Mouse (Mus musculus) small intestine, adult 2 months (tissue): ENCODE data around the gene Sstr2. TPM values are rescaled to one million over a fixed set of nuclear protein-coding genes. Genes with fewer than 3 reads are reported as not detected.

Experiments used
- H3K27ac ChIP-seq: fragments of 200-500 bp; 2 replicates; pipeline ENCODE4 v1.5.1; 2012; ENCODE audit warnings: low read depth, low read length, control low read depth, inconsistent platforms; ENCODE audit not compliant: insufficient read depth
- H3K27me3 ChIP-seq: fragments of 200-500 bp; 2 replicates; pipeline ENCODE4 v1.6.1; 2012; ENCODE audit warnings: mild to moderate bottlenecking, moderate library complexity, low read length, inconsistent platforms; ENCODE audit not compliant: control insufficient read depth, insufficient read depth
- H3K36me3 ChIP-seq: fragments of 200-500 bp; 2 replicates; pipeline ENCODE4 v1.6.1; 2012; ENCODE audit warnings: mild to moderate bottlenecking, low read length, control low read depth, inconsistent platforms; ENCODE audit not compliant: control insufficient read depth, insufficient read depth
- H3K4me1 ChIP-seq: fragments of 200-500 bp; 2 replicates; pipeline ENCODE4 v1.6.1; 2012; ENCODE audit warnings: low read length, inconsistent platforms, mixed read lengths; ENCODE audit not compliant: control insufficient read depth, insufficient read depth, insufficient read length
- H3K4me3 ChIP-seq: fragments of 200-500 bp; 2 replicates; pipeline ENCODE4 v1.5.1; 2012; ENCODE audit warnings: low read depth, mild to moderate bottlenecking, control low read depth, inconsistent platforms, low read length, moderate library complexity
- CTCF ChIP-seq: fragments of 200-500 bp; IDR thresholded peaks from 2 replicates; pipeline ENCODE4 v1.5.1; 2012; ENCODE audit warnings: low read depth, mild to moderate bottlenecking, control low read depth, inconsistent platforms, low read length, moderate library complexity, mixed read lengths; ENCODE audit not compliant: insufficient replicate concordance, insufficient read length; ENCODE audit errors: extremely low read depth
- POLR2A ChIP-seq: fragments of 200-500 bp; IDR thresholded peaks from 2 replicates; pipeline ENCODE4 v1.6.1; 2012; ENCODE audit warnings: low read depth, mild to moderate bottlenecking, control low read depth, inconsistent platforms, low read length, moderate library complexity
- WGBS: fragments of 180-500 bp; shearing (Covaris S2); methylation state at CpG from one replicate; pipeline ENCODE4 v1.1.7; 2018; 5-methylcytosine and 5-hydroxymethylcytosine counted together
- polyA plus RNA-seq: library from polyadenylated mRNA; depleted of rRNA; stranded (reverse); fragments of >200 nt; gene quantifications from 2 replicates; pipeline ENCODE4 v1.2.3, GENCODE M21; 2012; rRNA removed

Sstr2 gene
- polyA plus RNA-seq, result 0.23 and 2.2 TPM in 2 replicates

GRCm38 (mm10) chr11:113618672-113619419, at the start of gene Sstr2:
Gene Sstr2 (plus strand): TSS chr11:113619342.
- no peak for TF ChIP-seq CTCF
- no peak for TF ChIP-seq POLR2A
- Histone ChIP-seq H3K27me3 (peaks cover 21% of the 10 kb centered on the region), H3K4me3 (peak within 1 kb of the TSS; percentile 45), H3K27ac (no peak within 1 kb of the TSS), H3K36me3 (no peaks in the 10 kb centered on the region), H3K4me1 (peaks cover 2% of the 10 kb centered on the region; the same call in 1 of the 2 replicates)
- 1% methylated on average over 54 of the region's 54 CpGs for WGBS

GRCm38 (mm10) chr11:113571616-113572015, 47.5 kb upstream of the Sstr2 start:
- Histone ChIP-seq H3K4me1 (peaks cover 8% of the 10 kb centered on the region; the same call in 1 of the 2 replicates), H3K27ac (no peak overlapping the region), H3K36me3 (no peaks in the 10 kb centered on the region), H3K27me3 (no peaks in the 10 kb centered on the region), H3K4me3 (no peak overlapping the region)
- TF ChIP-seq CTCF (no peak), POLR2A (no peak)

GRCm38 (mm10) chr11:113572641-113573040, 46.5 kb upstream of the Sstr2 start:
- TF ChIP-seq CTCF (no peak), POLR2A (no peak)
- 59% methylated on average over 6 of the region's 6 CpGs for WGBS
- H3K4me3 ChIP-seq, result no peak overlapping the region
- no peaks in the 10 kb centered on the region for H3K36me3 ChIP-seq
- H3K4me1 ChIP-seq, result peaks cover 8% of the 10 kb centered on the region; the same call in 1 of the 2 replicates
- no peaks in the 10 kb centered on the region for H3K27me3 ChIP-seq
- no peak overlapping the region for H3K27ac ChIP-seq

- no peak overlapping the region for H3K27ac ChIP-seq
- no peak overlapping the region for H3K4me3 ChIP-seq
- H3K4me1 ChIP-seq, result no peaks in the 10 kb centered on the region
- 84% methylated on average over 4 of the region's 4 CpGs for WGBS
- TF ChIP-seq CTCF (no peak), POLR2A (no peak)
- no peaks in the 10 kb centered on the region for H3K27me3 ChIP-seq
- H3K36me3 ChIP-seq, result no peaks in the 10 kb centered on the region
These were observed 41.9 kb upstream of the Sstr2 start for GRCm38 (mm10) chr11:113577221-113577620.

GRCm38 (mm10) chr11:113583879-113584661, 35.1 kb upstream of the Sstr2 start:
- H3K27ac ChIP-seq, result no peak overlapping the region
- 71% methylated on average over 11 of the region's 11 CpGs for WGBS
- H3K27me3 ChIP-seq, result no peaks in the 10 kb centered on the region
- H3K4me3 ChIP-seq, result no peak overlapping the region
- TF ChIP-seq POLR2A (no peak), CTCF (no peak)
- H3K36me3 ChIP-seq, result no peaks in the 10 kb centered on the region
- peaks cover 8% of the 10 kb centered on the region for H3K4me1 ChIP-seq

- H3K36me3 ChIP-seq, result no peaks in the 10 kb centered on the region
- H3K4me1 ChIP-seq, result peaks cover 8% of the 10 kb centered on the region
- H3K27me3 ChIP-seq, result no peaks in the 10 kb centered on the region
- TF ChIP-seq POLR2A (no peak), CTCF (no peak)
- WGBS, result 87% methylated on average over 6 of the region's 6 CpGs
- H3K27ac ChIP-seq, result no peak overlapping the region
- H3K4me3 ChIP-seq, result no peak overlapping the region
These were observed 32.7 kb upstream of the Sstr2 start for GRCm38 (mm10) chr11:113586423-113586822.

- no peaks in the 10 kb centered on the region for H3K27me3 ChIP-seq
- H3K27ac ChIP-seq, result no peak overlapping the region
- TF ChIP-seq CTCF (no peak), POLR2A (no peak)
- no peak overlapping the region for H3K4me3 ChIP-seq
- peaks cover 8% of the 10 kb centered on the region for H3K4me1 ChIP-seq
- no peaks in the 10 kb centered on the region for H3K36me3 ChIP-seq
- WGBS, result 66% methylated on average over 3 of the region's 3 CpGs
These were observed 30.2 kb upstream of the Sstr2 start for GRCm38 (mm10) chr11:113588936-113589335.
